In the genomic region with DNA sequence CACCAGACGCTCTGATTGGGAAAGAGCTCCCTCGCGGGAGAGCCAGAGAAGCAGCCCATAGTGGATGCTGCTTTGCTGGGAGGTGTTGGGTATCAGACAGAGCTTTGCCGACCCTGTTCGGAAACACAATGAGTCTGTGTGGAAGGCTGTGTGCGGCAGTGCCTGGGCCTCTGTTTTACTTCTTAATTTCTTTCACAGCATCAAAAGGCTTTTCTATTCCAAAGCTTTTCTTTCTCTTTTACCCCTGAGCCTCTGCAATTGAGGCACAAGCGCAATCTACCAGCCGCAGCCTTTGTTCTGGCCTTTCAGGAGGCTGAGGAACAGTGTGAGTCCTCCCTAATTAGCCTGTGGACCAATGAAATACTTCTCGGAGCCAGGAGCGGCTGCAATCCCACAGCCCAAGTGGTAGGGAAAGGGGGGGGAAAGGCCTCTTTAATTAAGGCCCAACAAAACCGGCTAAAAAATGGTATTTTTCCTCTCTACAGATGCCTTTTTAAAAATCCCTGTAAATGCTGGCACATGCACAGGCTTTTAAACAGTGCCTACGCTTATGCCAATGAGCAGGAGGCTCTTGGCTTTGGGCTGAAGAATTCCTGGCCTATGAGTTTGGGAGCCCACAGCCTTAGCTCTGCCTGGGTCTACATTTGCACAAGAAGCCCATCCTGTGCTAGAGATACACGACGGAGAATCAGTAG, we compare ENCODE assay signal across 7 mouse cellular contexts.
DNase-seq lines count a peak whose midpoint lies in the region; ATAC-seq and TF ChIP-seq lines count a peak whose summit lies in the region.

No protein-coding gene starts in this region.

- H3K27ac ChIP-seq in cerebellum, adult 2 months (ENCODE audit: insufficient read depth, low read length), result no peak overlapping the region
- peak overlapping the region; percentile 87 for H3K27ac ChIP-seq in midbrain, embryonic 11.5 days (ENCODE audit: low read depth, low read length)

- no peaks in the 10 kb centered on the region for H3K9me3 ChIP-seq in midbrain, embryonic 11.5 days (ENCODE audit: control insufficient read depth, low read length)

- peak; percentile 84 for ATAC-seq in frontal cortex, adult (ENCODE audit: low TSS enrichment)
- ATAC-seq in midbrain, embryonic 11.5 days (ENCODE audit: low FRiP score), result peak; percentile 95

- H3K27me3 ChIP-seq in cerebellum, adult 2 months (ENCODE audit: control insufficient read depth, insufficient read depth, low read length), result no peaks in the 10 kb centered on the region
- no peaks in the 10 kb centered on the region for H3K27me3 ChIP-seq in midbrain, embryonic 11.5 days (ENCODE audit: control insufficient read depth, insufficient read depth, low read length)

- no peaks in the 10 kb centered on the region for H3K4me1 ChIP-seq in cerebellum, adult 2 months (ENCODE audit: control insufficient read depth, insufficient read depth, low read length)
- H3K4me1 ChIP-seq in midbrain, embryonic 11.5 days (ENCODE audit: control insufficient read depth, insufficient read depth, low read length), result peaks cover 16% of the 10 kb centered on the region

- no peaks in the 10 kb centered on the region for H3K36me3 ChIP-seq in midbrain, embryonic 11.5 days (ENCODE audit: control insufficient read depth, insufficient read depth, low read length)

- DNase-seq in ZHBTc4 (ENCODE audit: low read depth, low spot score), result peak; percentile 41
- peak; percentile 26 to 30 for DNase-seq in cerebellum, adult 2 months
- DNase-seq in layer of hippocampus, adult 8-10 months (ENCODE audit: low spot score in 2 of 2), result peak; percentile 65 to 76
- peak; percentile 96 for DNase-seq in midbrain, embryonic 11.5 days (ENCODE audit: low spot score, missing footprints)
- DNase-seq in telencephalon, adult 2 months (ENCODE audit: low read depth, low spot score), result peak; percentile 39
- DNase-seq in ovary, postnatal 10 days (ENCODE audit: low spot score), result no peak

- H3K4me3 ChIP-seq in cerebellum, adult 2 months (replicated peaks; ENCODE audit: insufficient read depth, low read depth, low read length), result peak overlapping the region; percentile 53
- H3K4me3 ChIP-seq in midbrain, embryonic 11.5 days (ENCODE audit: low read depth, low read length), result no peak overlapping the region

- no peak for TF ChIP-seq CTCF in cerebellum, adult 2 months (IDR thresholded peaks at IDR 0.05; ENCODE audit: borderline replicate concordance, insufficient read depth, low read depth, low read length)

- whole genome bisulfite sequencing in cerebellum, adult 2 months, result 10% methylated on average over 14 of the region's 14 CpGs
- WGBS in midbrain, embryonic 11.5 days, result 3% methylated on average over 14 of the region's 14 CpGs

- H3K9ac ChIP-seq in midbrain, embryonic 11.5 days (ENCODE audit: low read length), result peak overlapping the region; percentile 59

- TF ChIP-seq POLR2A in cerebellum, adult 2 months (IDR thresholded peaks at IDR 0.05; ENCODE audit: borderline replicate concordance, insufficient read depth, low read length), result no peak

- H3K4me2 ChIP-seq in midbrain, embryonic 11.5 days, result peak overlapping the region; percentile 30
